Mouse (Mus musculus): ENCODE measurements at regions not wholly inside any gene's neighbourhood (a gene's known extent, or its start where the extent isn't known, plus 50 kb on each side); places are given as distances from the start of the nearest gene placed in this dataset.

- no peaks in the 10 kb centered on the region for H3K27me3 ChIP-seq (ENCODE audit: control insufficient read depth, insufficient read depth, low read length)
- H3K36me3 ChIP-seq (ENCODE audit: control insufficient read depth, insufficient read depth, low read length): no peaks in the 10 kb centered on the region
- no peaks in the 10 kb centered on the region for H3K4me1 ChIP-seq (ENCODE audit: control insufficient read depth, insufficient read depth, low read length)
- no peak overlapping the region for H3K9ac ChIP-seq (ENCODE audit: low read depth, low read length)
- no peak overlapping the region for H3K27ac ChIP-seq (ENCODE audit: low read depth, low read length)
- no peaks in the 10 kb centered on the region for H3K9me3 ChIP-seq (replicated peaks; ENCODE audit: control insufficient read depth, low read length)
- ATAC-seq (replicated peaks; ENCODE audit: insufficient number of reproducible peaks, low FRiP score, low TSS enrichment): peak; percentile 42; the same call in 1 of the 2 replicates
- H3K4me2 ChIP-seq: no peak overlapping the region
- H3K4me3 ChIP-seq (ENCODE audit: low read depth, low read length): no peak overlapping the region
Measured at GRCm38 (mm10) chr2:146802973-146803372, 52.7 kb upstream of the Kiz start.

All from heart, embryonic 11.5 days (tissue).